Mouse (Mus musculus): ENCODE results near the gene Plxna4. TPM values are rescaled to one million over a fixed set of nuclear protein-coding genes. Genes with fewer than 3 reads are reported as not detected.
"Not testable (repeated sequence)": the region's sequence is repeated elsewhere in the genome, so short reads cannot be mapped to it uniquely, and the experiment has no call there.

Plxna4 gene
- total RNA-seq, 2 experiments from 2014 or later: 34.3 TPM

DNA sequence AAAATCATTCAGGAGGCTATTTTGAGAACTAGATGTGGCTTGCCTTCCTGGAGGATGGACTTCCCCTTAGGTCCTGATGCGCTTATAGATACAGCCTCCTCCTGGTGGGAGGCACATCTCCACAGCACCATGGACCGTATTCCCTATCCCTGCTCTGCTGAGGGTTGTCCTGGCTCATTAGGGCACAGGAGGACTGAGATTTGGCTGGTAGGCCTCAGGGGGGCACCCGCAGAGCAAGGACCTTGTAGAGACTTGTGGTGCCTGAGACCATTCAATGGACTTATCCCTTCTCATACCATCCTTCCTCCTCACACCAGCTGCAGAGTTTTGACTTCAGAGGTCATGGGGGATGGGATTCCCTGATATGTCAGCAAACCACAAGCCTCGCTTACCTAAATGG lies 47.8 kb downstream of the Plxna4 start:
- no peak for DNase-seq

DNA sequence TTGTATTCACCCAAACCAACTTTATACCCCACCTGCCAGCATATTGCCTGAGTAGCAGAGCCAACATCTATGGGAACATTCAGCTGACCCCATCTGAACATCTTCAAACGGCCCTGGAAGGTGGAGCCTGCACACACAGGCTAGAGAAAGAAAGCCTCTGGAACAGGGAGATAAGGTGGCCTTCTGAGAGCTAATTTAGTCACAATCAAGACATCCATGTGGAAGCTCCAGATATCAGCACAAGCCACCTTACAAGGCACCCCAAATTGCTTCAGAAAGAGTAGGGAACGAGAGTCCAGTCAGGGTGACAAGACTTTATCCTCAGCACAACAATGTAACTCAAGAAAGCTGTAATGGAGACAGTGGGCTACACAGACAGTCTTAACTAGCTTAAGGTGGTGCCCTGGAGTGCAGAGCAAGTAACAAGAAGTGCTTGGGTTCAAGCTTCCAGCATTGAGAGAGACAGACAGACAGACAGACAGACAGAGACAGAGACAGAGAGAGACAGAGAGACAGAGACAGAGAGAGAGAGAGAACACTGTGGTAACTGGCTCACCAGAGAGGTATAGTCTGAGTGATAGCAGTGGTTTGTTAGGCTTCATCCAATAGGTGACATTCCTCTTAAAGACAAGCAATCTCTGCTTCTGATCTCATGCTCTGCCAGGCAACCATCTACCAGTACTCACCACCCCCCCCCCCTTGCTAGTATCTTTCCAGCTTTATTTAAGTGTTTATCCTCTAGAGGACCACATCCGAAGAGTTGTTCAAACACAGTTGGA lies 53.8 kb downstream of the Plxna4 start:
- no peak for DNase-seq

DNA sequence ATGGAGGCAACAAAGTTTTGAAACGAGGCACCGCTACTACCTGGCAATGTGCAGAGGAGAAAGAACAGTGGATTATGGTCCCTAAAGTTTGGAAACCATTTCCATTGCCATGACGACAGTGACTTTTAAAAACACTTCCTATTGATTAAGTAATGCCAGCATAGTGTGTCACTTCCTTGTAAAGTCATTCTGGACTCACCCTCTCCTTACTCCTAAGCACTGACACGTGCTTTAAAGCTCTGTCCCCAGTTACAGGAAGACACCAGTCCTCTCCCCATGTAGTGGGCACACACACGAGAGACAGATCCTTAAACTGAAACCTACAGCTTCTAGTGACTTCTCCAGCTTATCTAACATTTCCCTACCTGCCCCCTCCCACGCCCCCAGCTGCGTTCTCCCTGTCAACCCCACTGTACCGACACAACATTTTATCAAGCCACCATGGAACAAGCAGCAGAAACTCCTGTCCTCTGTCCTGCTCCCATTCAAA lies 59.9 kb downstream of the Plxna4 start:
- DNase-seq: no peak

DNA sequence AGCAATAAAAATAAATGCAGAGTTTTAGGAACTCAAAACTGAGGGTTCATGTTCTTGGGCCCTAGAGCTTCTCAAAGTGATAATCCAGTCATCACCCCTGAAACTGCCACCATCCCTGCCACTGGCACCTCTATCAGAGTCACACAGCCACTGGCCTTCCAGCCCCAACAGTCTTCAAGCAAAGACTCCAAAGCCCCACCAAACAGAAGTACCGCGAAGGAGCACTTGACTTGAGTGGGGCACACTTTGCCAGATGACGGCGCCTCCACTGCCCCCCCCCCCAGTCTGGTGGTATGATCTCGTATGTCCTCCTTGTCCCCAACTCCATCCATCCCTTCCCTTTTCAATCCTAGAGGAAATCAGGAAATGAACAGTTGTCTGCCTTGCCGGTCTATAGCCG lies 60.5 kb downstream of the Plxna4 start:
- no peak for DNase-seq

DNA sequence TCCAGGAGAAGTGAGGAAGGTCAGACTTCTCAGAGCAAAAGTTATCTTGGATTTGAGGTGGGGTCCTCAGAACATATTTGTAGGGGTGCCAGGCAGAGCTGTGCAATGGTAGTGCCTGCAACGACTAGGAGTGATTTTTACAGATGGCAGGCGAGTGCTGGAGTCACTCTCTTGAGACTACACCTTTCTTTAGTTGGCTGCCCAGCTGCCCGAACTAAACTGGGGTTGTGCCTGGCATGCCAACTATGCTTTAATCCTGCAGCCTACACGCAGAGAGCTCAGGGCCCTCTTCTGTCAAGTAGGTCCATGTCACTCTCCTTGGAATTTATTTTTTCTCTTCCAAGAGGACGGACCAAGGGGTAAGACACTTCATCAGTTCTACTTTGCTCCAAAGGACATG lies 61.2 kb downstream of the Plxna4 start:
- no peak for DNase-seq

DNA sequence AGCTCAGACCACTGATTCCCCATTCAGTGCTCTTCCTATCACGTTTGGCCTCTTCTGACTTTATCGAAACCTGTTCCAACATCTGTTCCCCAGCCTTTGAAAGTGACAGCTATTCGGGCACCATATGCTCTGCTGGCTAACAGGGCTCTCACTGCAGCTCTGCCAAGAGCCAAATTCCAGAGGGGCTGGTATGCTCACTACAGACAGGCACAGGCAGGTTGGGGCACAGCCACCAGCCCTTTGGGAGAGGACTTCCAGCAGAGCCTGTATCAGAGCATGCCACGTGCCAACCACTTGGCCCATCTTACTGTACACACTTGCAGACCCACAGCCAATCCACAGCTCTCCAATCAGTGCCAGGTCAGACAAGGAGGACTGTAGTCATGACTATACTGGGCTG lies 67.9 kb downstream of the Plxna4 start:
- DNase-seq: peak; percentile 77

DNA sequence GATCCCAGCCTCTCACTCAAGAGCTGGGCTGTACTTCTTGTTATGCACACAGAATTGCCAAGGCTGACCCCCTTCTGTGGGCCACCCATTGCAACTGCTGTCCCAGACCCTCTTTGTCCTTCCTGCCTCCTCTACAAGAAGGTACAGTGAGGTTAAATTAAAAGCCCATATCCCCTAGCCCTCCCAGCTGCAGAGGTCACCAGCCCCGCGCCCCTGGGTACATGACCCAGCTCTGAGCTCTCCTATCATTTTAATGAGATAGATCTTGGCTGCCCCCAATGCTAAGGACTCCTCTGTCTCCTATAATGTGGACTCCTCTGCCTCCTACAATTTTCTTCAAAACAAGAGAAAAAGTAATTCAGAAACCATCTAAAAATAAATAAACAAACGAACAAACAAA lies 69.4 kb downstream of the Plxna4 start:
- no peak for DNase-seq

DNA sequence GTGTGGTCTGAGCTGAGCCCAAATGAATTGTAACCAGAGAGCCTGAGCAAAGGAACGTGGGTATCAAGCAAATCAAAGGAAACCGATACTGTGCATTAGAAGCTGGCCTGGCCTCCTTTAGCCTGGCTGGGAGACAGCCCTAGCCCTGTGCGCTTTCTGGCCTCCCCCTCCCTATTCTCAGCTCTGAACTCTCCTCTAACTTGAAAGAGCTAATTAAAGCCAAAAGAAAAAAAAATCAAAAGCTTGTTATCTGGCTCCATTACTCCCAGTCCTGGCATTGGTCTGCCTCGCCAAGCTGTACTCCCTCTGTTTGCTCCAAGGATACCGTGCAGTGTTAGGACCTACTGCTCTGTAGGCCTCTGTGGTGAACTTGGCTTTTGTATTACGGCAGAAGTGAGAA lies 73.9 kb downstream of the Plxna4 start:
- peak; percentile 20 for DNase-seq

DNA sequence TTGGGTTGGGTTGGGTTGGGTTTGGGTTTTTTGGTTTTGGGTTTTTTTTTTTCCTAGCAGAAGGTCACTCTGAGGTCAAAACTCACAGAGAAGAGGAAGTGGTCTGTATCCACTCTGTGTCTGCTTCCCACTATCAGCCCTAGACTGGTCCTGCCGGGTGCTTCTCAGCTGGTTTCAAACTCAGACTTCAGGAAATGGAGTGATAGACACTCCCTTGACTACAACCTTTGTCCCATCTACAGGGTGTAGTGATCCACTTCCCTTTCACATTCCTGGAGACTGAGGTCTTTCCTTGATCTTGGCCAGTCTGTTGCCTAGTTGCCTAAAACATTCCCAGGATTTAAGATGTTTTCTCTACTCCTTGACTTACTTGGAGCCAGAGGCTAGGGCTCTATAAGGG lies 76.0 kb downstream of the Plxna4 start:
- DNase-seq: peak; percentile 30

DNA sequence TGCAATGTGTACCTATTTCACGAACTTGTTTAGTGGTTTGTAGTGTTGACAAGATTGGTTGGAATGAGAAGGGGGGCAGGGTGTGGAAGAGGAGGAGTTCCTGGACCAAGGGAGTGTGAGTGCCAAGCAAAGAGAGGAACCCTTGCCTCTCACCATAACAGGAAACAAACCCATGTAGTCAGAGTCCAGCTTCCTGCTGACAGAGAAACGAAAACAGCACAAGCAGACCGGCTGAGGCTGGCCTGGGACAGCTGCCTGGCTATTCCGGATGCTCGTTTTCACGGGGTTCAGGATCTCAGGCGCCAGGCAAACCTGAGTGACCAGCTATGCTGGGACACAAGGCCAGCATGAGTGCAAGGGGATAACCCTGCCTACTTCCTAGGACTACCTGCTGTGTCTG lies 77.1 kb downstream of the Plxna4 start:
- DNase-seq: peak; percentile 60

DNA sequence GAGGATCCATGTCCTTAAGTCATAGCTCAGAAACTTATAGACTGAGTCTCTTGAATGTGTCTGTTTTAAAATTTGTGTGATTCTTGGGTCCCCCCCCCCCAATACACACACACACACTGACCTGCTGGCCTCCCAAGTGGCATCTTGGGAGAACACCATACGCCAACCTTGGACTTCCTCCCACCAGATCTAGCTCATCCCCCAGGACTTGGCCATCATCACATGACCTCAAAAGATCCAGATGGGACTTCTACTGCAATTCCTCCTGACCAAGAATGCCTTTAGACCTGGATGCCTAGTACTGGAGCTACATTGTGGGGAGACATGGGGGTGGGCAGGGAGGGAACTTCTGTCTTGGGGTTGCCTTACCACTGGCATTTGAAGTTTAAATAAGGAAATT lies 77.5 kb downstream of the Plxna4 start:
- DNase-seq: no peak

DNA sequence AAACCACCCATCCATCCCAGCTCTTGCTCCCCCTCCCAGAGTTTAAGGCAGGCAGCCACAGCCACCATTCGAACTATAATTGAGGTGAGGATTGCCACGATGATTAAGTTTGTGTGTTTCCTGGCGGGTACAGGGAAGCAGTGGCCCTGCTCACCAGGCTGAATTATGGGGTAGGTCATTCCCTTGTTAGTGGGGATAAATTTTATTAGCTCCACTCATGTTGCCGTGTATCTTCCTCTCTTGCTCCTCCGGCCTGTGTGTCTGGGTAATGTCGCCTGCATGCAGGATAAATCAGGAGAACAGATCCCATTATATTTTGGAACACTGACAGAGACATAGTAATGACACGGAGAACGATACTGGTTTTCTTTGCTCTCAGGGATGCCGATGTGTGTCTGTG lies 78.9 kb downstream of the Plxna4 start:
- DNase-seq: no peak

DNA sequence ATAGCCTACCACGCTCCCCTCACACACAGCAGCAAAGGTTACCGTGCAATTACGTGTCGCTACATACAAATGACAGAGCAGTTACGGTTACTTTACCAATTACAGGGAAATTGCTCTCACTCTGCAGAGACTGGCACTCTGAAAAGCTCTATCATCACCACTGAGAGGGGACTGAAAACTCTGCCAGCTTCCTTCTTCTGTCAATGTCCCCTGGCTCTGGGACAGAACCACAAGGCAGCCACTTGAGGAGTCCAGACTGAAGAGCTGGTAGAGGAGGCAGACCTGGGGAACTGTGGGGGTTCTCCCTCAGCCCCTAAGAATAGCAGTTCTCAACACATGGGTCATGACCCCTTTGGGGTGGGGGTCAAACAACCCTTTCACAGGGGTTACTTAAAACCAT lies 83.0 kb downstream of the Plxna4 start:
- no peak for DNase-seq

DNA sequence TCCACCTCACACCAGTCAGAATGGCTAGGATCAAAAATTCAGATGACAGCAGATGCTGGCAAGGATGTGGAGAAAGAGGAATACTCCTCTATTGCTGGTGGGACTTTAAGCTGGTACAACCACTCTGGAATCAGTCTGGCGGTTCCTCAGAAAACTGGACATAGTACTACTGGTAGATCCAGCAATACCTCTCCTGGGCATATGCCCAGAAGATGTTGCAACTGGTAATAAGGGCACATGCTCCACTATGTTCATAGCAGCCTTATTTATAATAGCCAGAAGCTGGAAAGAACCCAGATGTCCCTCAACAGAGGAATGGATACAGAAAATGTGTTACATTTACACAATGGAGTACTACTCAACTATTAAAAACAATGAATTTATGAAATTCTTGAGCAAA lies 86.8 kb downstream of the Plxna4 start:
- not testable (repeated sequence) for DNase-seq

DNA sequence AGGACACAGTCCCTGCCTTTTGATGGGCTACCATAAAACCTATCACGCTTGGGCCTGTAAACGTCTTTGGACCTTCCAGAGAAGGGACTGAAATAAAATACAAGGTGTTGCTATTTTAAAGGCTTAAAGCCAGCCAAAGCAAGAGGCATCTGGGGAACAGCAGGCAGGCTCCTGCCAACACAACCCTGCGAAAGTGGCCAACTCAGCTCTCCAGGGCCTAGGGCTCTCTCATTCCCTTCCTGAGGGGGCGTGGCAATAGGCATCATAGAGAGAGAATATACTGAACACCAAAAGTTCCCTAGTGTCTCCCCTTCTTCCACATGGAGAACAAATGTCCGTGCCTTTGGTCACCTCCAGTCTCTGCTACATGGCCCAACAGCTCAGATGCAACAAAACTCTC lies 89.9 kb downstream of the Plxna4 start:
- DNase-seq: peak; percentile 44

DNA sequence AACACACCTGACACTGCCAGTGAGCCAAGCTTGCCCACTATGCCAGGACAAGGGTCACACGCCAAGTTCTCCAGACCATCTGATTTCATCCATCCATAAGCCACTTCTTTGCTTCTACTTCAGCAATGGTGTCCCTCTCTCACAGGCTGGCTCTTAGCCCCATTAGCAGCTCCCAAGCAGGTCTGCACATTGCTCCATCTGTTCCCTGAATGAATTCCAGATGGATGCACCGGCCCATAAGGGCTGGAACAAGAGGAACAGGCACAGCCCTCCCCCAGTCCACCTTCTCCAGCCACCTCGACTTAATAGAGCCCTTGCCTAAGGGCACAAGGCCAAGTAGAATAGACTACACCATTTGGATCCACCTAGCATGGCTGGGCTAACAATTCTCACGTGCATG lies 91.9 kb downstream of the Plxna4 start:
- no peak for DNase-seq

DNA sequence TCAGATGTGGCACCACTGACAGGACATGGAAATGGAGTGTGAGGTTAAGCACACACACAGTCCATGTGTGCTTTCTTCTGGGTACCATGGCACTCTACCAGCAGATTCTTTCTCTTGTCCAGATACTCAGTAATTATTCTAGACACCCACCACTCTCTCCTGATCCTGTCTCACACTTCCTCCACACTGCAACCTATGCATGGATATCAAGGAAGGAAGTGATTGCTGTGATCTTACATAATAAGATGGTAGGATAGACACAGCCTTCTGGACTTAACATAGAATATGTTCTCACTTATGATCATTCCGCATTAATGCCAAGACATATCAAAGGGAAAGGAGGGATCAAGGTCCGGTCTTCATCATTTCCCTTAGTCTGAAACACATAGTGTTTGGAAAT lies 92.5 kb downstream of the Plxna4 start:
- no peak for DNase-seq

DNA sequence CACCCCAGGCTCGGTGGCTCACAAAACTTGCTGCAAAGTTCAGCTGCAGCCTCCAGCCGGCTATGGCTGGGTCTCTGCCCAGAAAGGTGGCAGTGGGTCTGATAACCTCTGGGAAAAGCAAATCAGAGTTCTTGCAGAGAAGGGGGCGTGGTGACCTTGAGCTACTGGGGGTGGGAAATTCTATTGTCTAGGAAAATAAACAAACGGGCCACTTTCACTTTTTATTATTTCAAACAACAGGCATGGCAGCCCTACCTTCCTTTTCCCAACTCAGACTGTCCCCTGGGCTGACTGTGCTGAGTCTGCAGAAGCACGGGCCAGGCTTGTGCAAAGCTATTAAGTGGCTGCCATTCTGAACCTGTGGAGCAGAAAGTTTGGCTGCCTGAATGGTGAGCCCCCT lies 94.4 kb downstream of the Plxna4 start:
- peak; percentile 75 for DNase-seq

DNA sequence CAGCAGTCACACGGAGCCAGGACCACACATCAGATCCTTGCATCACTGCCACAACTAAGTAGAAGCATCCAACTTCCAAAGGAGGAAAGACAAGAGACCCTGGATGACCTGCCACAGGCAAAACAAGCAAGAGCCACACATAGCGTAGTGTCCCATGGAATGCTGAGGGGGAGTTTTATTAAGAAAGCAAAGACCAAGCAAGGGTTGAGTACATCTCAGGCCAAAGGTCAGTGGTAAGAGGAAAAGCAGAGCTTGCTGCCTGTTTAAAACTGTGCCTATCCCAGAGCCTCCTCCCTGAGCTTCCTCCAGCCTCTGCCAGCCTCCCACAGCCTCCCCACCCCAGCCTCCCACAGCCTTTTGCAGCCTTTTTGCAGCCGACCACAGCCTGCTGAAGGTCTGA lies 100.9 kb downstream of the Plxna4 start:
- DNase-seq: no peak

DNA sequence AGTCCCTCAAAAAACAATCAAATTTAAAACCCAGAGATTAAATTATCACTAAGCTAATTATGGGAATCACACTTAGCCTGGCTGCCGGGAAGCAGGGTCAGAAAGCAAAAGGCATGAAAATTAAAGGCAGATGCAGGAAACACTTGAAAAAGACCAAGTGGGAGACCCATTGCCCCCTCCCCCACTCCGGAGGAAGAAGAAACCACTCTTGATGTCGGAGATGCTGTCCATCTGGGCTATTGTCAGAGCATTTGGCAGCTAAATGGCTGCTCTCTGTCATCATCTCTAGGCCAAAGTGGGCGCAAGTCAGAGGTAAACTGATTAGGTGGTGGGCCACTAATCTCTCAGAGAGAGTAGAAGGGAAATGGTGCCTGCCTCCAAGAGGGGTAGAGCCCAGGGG lies 105.5 kb downstream of the Plxna4 start:
- no peak for DNase-seq

DNA sequence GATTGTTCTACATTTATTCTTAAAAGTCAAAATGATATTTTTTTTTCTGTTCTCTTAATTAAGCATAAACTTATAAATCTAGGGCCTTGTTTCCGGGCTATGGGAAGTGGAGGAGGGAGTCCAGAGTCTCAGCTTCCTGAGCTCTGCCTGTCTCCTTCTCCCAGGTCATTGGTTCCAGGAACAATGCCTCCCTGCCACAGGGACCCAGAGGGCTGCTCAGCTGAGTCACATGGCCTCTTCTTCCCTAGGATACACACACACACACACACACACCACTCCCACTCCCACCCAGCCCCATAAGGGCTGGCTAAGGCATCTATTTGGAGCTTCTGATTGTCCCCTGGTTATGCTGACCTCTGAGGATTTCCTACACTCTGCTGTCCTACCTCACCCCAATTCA lies 107.3 kb downstream of the Plxna4 start:
- peak; percentile 38 for DNase-seq

DNA sequence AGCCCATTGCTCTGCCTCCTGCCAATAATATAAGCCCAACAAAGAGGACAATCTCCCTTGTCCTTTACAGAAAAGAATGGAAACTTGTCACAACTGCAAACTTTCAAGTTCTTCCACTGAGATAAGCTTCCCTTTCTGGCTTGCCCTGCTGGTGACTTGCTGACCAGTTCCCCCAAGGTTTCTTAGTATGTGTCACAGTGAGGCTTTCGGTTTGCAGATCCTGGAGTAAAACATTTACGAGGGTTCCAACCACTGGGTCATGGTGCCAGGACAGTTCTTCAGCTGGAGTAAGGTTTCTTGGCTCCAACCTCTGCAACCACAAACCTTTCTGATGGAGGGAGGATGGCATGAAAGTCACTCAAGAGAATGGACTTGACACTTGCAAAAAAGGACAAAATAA lies 108.2 kb downstream of the Plxna4 start:
- DNase-seq: no peak

DNA sequence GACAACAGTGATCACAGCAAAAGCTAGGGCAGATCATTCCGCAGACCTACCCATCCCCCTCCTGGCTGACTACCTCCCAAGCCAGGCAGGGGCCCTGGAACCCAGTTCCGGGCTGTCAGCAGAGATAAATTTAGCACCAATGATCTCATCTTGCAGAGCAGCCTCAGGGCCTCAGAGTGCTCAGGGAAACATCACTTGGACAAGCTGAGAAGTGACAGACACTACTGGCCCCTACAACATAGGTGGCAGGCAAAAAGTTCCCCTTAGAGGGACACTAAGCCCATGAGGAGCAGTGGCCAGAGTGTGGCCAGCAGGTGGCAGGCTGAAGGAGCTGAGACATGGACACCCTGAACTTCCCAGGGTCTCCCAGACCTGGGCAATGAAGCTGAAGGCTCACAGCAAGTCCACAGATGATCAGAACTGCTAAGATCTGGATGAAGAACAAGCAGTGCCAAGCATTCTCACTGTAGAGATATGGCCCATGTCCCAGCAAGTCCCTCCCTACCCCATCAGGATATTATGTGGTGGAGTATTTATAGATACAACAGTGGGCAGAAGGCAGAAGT lies 108.7 kb downstream of the Plxna4 start:
- peak; percentile 89 for DNase-seq

DNA sequence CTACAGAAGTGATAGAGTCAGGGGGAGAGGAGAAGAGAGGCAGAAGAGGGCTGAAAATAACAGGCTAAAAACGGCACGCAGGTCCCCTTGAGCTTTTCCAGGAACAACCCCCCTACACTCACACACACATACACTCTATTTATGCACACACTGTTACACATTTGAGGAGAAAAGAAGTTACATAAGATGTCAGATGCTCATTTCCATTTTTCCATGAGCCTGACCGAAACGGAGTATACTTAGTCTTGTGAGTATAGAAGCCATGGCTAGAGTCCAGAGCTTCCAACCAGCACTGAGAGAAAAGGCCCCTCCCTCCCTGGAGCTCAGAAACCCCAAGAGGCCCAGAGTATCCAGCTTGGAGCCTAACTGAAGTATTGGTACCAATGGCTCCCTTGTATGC lies 112.0 kb downstream of the Plxna4 start:
- DNase-seq: peak; percentile 37

DNA sequence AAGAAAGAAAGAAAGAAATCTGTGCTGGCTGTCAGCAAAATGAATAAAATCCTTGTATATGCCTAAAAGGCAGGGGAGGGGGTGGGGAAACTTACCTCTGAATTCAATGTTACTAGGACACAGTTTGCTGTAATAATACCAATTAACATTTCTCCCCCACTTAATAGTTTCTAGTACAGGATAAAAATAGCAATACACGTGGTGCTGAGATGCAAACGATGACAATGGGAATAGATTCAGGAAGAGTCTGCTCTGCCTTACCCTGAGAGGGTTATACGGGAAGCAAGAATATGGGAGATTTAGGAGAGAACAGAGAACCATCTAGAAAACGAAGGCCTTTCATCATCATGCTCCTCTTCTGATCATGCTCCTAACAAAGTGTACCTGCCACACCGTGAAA lies 115.9 kb downstream of the Plxna4 start:
- DNase-seq: no peak

Data from heart, postnatal 4 days (tissue).